Mouse (Mus musculus): ENCODE measurements at regions not wholly inside any gene's neighbourhood (a gene's known extent, or its start where the extent isn't known, plus 50 kb on each side); places are given as distances from the start of the nearest gene placed in this dataset.
A peak's percentile ranks its signal among the peaks of the same experiment; 100 is the strongest.
"Not testable (repeated sequence)": the region's sequence is repeated elsewhere in the genome, so short reads cannot be mapped to it uniquely, and the experiment has no call there.

- Histone ChIP-seq H3K27ac (replicated peaks) (no peak overlapping the region), H3K4me1 (no peaks in the 10 kb centered on the region), H3K4me2 (no peak overlapping the region), H3K9me3 (no peaks in the 10 kb centered on the region), H3K9ac (no peak overlapping the region), H3K27me3 (replicated peaks) (no peaks in the 10 kb centered on the region; the same call in 1 of the 2 replicates), H3K36me3 (no peaks in the 10 kb centered on the region), H3K4me3 (no peak overlapping the region)
- ATAC-seq (ENCODE audit: extremely low read depth, insufficient number of reproducible peaks, low FRiP score, low TSS enrichment): no peak
Measured at GRCm38 (mm10) chr8:78117191-78117590, 95.9 kb upstream of the Ttc29 start.

- Histone ChIP-seq H3K27ac (replicated peaks) (no peak overlapping the region), H3K4me1 (no peaks in the 10 kb centered on the region), H3K36me3 (no peaks in the 10 kb centered on the region), H3K9me3 (no peaks in the 10 kb centered on the region), H3K4me2 (no peak overlapping the region), H3K4me3 (no peak overlapping the region), H3K9ac (no peak overlapping the region), H3K27me3 (replicated peaks) (no peaks in the 10 kb centered on the region; the same call in 1 of the 2 replicates)
- ATAC-seq (ENCODE audit: extremely low read depth, insufficient number of reproducible peaks, low FRiP score, low TSS enrichment): no peak
- WGBS: 78% methylated on average over 9 of the region's 9 CpGs
Measured at GRCm38 (mm10) chr8:78118493-78118892, 94.6 kb upstream of the Ttc29 start.

GRCm38 (mm10) chr8:78119682-78120081 lies 93.4 kb upstream of the Ttc29 start:
- WGBS: 63% methylated on average over 11 of the region's 11 CpGs
- H3K9ac ChIP-seq: no peak overlapping the region
- no peaks in the 10 kb centered on the region for H3K9me3 ChIP-seq
- H3K27ac ChIP-seq (replicated peaks): no peak overlapping the region
- no peaks in the 10 kb centered on the region for H3K36me3 ChIP-seq
- H3K4me2 ChIP-seq: no peak overlapping the region
- ATAC-seq (ENCODE audit: extremely low read depth, insufficient number of reproducible peaks, low FRiP score, low TSS enrichment): no peak
- no peaks in the 10 kb centered on the region; the same call in 1 of the 2 replicates for H3K27me3 ChIP-seq (replicated peaks)
- H3K4me3 ChIP-seq: no peak overlapping the region
- no peaks in the 10 kb centered on the region for H3K4me1 ChIP-seq

GRCm38 (mm10) chr8:78124248-78124647 lies 88.8 kb upstream of the Ttc29 start:
- no peak overlapping the region for H3K27ac ChIP-seq (replicated peaks)
- 48% methylated on average over 5 of the region's 5 CpGs for WGBS
- H3K9ac ChIP-seq: no peak overlapping the region
- no peaks in the 10 kb centered on the region for H3K9me3 ChIP-seq
- no peak; the same call in 1 of the 2 replicates for ATAC-seq (ENCODE audit: extremely low read depth, insufficient number of reproducible peaks, low FRiP score, low TSS enrichment)
- no peak overlapping the region for H3K4me2 ChIP-seq
- H3K36me3 ChIP-seq: no peaks in the 10 kb centered on the region
- H3K4me1 ChIP-seq: no peaks in the 10 kb centered on the region
- H3K27me3 ChIP-seq (replicated peaks): no peaks in the 10 kb centered on the region; the same call in 1 of the 2 replicates
- no peak overlapping the region for H3K4me3 ChIP-seq

GRCm38 (mm10) chr8:78127852-78128251 lies 85.2 kb upstream of the Ttc29 start:
- Histone ChIP-seq H3K27ac (replicated peaks) (no peak overlapping the region), H3K4me2 (no peak overlapping the region), H3K9me3 (no peaks in the 10 kb centered on the region), H3K4me1 (no peaks in the 10 kb centered on the region), H3K4me3 (no peak overlapping the region), H3K27me3 (replicated peaks) (no peaks in the 10 kb centered on the region), H3K9ac (no peak overlapping the region), H3K36me3 (no peaks in the 10 kb centered on the region)
- 8% methylated on average over 2 of the region's 2 CpGs for WGBS
- ATAC-seq (ENCODE audit: extremely low read depth, insufficient number of reproducible peaks, low FRiP score, low TSS enrichment): no peak

GRCm38 (mm10) chr8:78129061-78129460 lies 84.0 kb upstream of the Ttc29 start:
- WGBS: 75% methylated on average over 5 of the region's 5 CpGs
- H3K4me2 ChIP-seq: no peak overlapping the region
- no peaks in the 10 kb centered on the region for H3K27me3 ChIP-seq (replicated peaks)
- H3K27ac ChIP-seq (replicated peaks): no peak overlapping the region
- H3K4me3 ChIP-seq: no peak overlapping the region
- no peaks in the 10 kb centered on the region for H3K4me1 ChIP-seq
- H3K9me3 ChIP-seq: no peaks in the 10 kb centered on the region
- no peaks in the 10 kb centered on the region for H3K36me3 ChIP-seq
- ATAC-seq (ENCODE audit: extremely low read depth, insufficient number of reproducible peaks, low FRiP score, low TSS enrichment): no peak
- no peak overlapping the region for H3K9ac ChIP-seq

GRCm38 (mm10) chr8:78139514-78139913 lies 73.6 kb upstream of the Ttc29 start:
- peak overlapping the region; percentile 21 for H3K4me2 ChIP-seq
- H3K36me3 ChIP-seq; H3K27me3 ChIP-seq (replicated peaks); H3K4me3 ChIP-seq; ATAC-seq (ENCODE audit: extremely low read depth, insufficient number of reproducible peaks, low FRiP score, low TSS enrichment); H3K4me1 ChIP-seq; H3K27ac ChIP-seq (replicated peaks); H3K9me3 ChIP-seq; H3K9ac ChIP-seq: not testable (repeated sequence)
- WGBS: 67% methylated on average over 12 of the region's 15 CpGs

GRCm38 (mm10) chr8:78147170-78147569 lies 65.9 kb upstream of the Ttc29 start:
- no peaks in the 10 kb centered on the region for H3K27me3 ChIP-seq (replicated peaks)
- H3K36me3 ChIP-seq: no peaks in the 10 kb centered on the region
- H3K4me2 ChIP-seq: no peak overlapping the region
- H3K4me3 ChIP-seq: no peak overlapping the region
- no peaks in the 10 kb centered on the region for H3K4me1 ChIP-seq
- no peak for ATAC-seq (ENCODE audit: extremely low read depth, insufficient number of reproducible peaks, low FRiP score, low TSS enrichment)
- WGBS: 77% methylated on average over 6 of the region's 6 CpGs
- no peak overlapping the region for H3K9ac ChIP-seq
- no peaks in the 10 kb centered on the region for H3K9me3 ChIP-seq
- H3K27ac ChIP-seq (replicated peaks): no peak overlapping the region

GRCm38 (mm10) chr8:78148006-78148405 lies 65.1 kb upstream of the Ttc29 start:
- Histone ChIP-seq H3K4me3 (no peak overlapping the region), H3K27me3 (replicated peaks) (no peaks in the 10 kb centered on the region), H3K9ac (no peak overlapping the region), H3K9me3 (no peaks in the 10 kb centered on the region), H3K36me3 (no peaks in the 10 kb centered on the region), H3K27ac (replicated peaks) (no peak overlapping the region), H3K4me2 (no peak overlapping the region), H3K4me1 (no peaks in the 10 kb centered on the region)
- ATAC-seq (ENCODE audit: extremely low read depth, insufficient number of reproducible peaks, low FRiP score, low TSS enrichment): no peak
- 80% methylated on average over 2 of the region's 2 CpGs for WGBS

- Histone ChIP-seq H3K27me3 (replicated peaks) (no peaks in the 10 kb centered on the region), H3K9ac (no peak overlapping the region), H3K9me3 (no peaks in the 10 kb centered on the region), H3K36me3 (no peaks in the 10 kb centered on the region), H3K4me2 (no peak overlapping the region), H3K27ac (replicated peaks) (no peak overlapping the region), H3K4me1 (no peaks in the 10 kb centered on the region), H3K4me3 (no peak overlapping the region)
- WGBS: 56% methylated on average over 8 of the region's 8 CpGs
- no peak for ATAC-seq (ENCODE audit: extremely low read depth, insufficient number of reproducible peaks, low FRiP score, low TSS enrichment)
Measured at GRCm38 (mm10) chr8:78154873-78155272, 58.2 kb upstream of the Ttc29 start.

- H3K27me3 ChIP-seq (replicated peaks): no peaks in the 10 kb centered on the region
- H3K9me3 ChIP-seq: no peaks in the 10 kb centered on the region
- WGBS: 32% methylated on average over 1 of the region's 1 CpGs
- H3K27ac ChIP-seq (replicated peaks): no peak overlapping the region
- no peak overlapping the region for H3K4me2 ChIP-seq
- no peak overlapping the region for H3K9ac ChIP-seq
- H3K4me3 ChIP-seq: no peak overlapping the region
- no peak for ATAC-seq (ENCODE audit: extremely low read depth, insufficient number of reproducible peaks, low FRiP score, low TSS enrichment)
- no peaks in the 10 kb centered on the region for H3K36me3 ChIP-seq
- peaks cover 4% of the 10 kb centered on the region; the same call in 1 of the 2 replicates for H3K4me1 ChIP-seq
Measured at GRCm38 (mm10) chr8:78162046-78162445, 51.1 kb upstream of the Ttc29 start.

GRCm38 (mm10) chr8:78162763-78163508 lies 50.2 kb upstream of the Ttc29 start:
- H3K36me3 ChIP-seq: no peaks in the 10 kb centered on the region
- H3K9ac ChIP-seq: no peak overlapping the region
- no peaks in the 10 kb centered on the region for H3K9me3 ChIP-seq
- peaks cover 4% of the 10 kb centered on the region; the same call in 1 of the 2 replicates for H3K4me1 ChIP-seq
- H3K27me3 ChIP-seq (replicated peaks): no peaks in the 10 kb centered on the region
- 77% methylated on average over 5 of the region's 5 CpGs for WGBS
- no peak overlapping the region for H3K4me3 ChIP-seq
- H3K4me2 ChIP-seq: no peak overlapping the region
- H3K27ac ChIP-seq (replicated peaks): no peak overlapping the region
- no peak for ATAC-seq (ENCODE audit: extremely low read depth, insufficient number of reproducible peaks, low FRiP score, low TSS enrichment)

Data from heart, embryonic 13.5 days (tissue).